Mouse (Mus musculus) neural tube, embryonic 11.5 days (tissue): ENCODE data around the gene Ezh1. TPM values are rescaled to one million over a fixed set of nuclear protein-coding genes. Genes with fewer than 3 reads are reported as not detected.
"Not testable (repeated sequence)": the region's sequence is repeated elsewhere in the genome, so short reads cannot be mapped to it uniquely, and the experiment has no call there.

Experiments
- ATAC-seq: fragments of 200-750 bp; cut with Nextera tagmentation; 2 replicates; pipeline ENCODE4 v1.8.0; 2017; ENCODE audit warnings: moderate number of reproducible peaks, mild to moderate bottlenecking, moderate TSS enrichment, moderate library complexity; ENCODE audit not compliant: insufficient read depth, low FRiP score, low TSS enrichment
- DNase-seq: peaks from one replicate; pipeline ENCODE4 v3.0.0-alpha.2; 2015; ENCODE audit warnings: low spot score
- H3K27ac ChIP-seq: fragments of 300-500 bp; sonication (generic); 2 replicates; pipeline ENCODE4 v1.5.1; 2014; ENCODE audit warnings: low read depth, mild to moderate bottlenecking, low read length
- H3K27me3 ChIP-seq: fragments of 300-500 bp; sonication (generic); 2 replicates; pipeline ENCODE4 v1.6.1; 2014; ENCODE audit warnings: mild to moderate bottlenecking, low read length, mixed read lengths; ENCODE audit not compliant: control insufficient read depth, insufficient read depth
- H3K36me3 ChIP-seq: fragments of 300-500 bp; sonication (generic); 2 replicates; pipeline ENCODE4 v1.6.1; 2014; ENCODE audit warnings: mild to moderate bottlenecking, low read length, moderate library complexity, mixed read lengths; ENCODE audit not compliant: control insufficient read depth, insufficient read depth
- H3K4me1 ChIP-seq: fragments of 300-500 bp; sonication (generic); 2 replicates; pipeline ENCODE4 v1.6.1; 2014; ENCODE audit warnings: low read length, mixed read lengths; ENCODE audit not compliant: control insufficient read depth, insufficient read depth
- H3K4me2 ChIP-seq: fragments of 300-500 bp; sonication (generic); 2 replicates; pipeline ENCODE4 v1.6.1; 2014; ENCODE audit warnings: low read depth, mild to moderate bottlenecking, moderate library complexity
- H3K4me3 ChIP-seq: fragments of 300-500 bp; sonication (generic); 2 replicates; pipeline ENCODE4 v1.5.1; 2014; ENCODE audit warnings: low read depth, low read length
- H3K9ac ChIP-seq: fragments of 300-500 bp; sonication (generic); 2 replicates; pipeline ENCODE4 v1.6.1; 2014; ENCODE audit warnings: mild to moderate bottlenecking, low read length
- H3K9me3 ChIP-seq: fragments of 300-500 bp; sonication (generic); 2 replicates; pipeline ENCODE4 v1.6.1; 2016; ENCODE audit warnings: low read length; ENCODE audit not compliant: control insufficient read depth
- WGBS: fragments of 180-500 bp; shearing (Covaris S2); extraction: QIAGEN DNeasy Blood & Tissue Kit; methylation state at CpG from one replicate; pipeline ENCODE4 v1.1.7; 2014; 5-methylcytosine and 5-hydroxymethylcytosine counted together
- polyA plus RNA-seq: library from polyadenylated mRNA; unstranded; fragments of >200 nt; fragmentation: Nextera tagmentation; extraction: Ambion mirVana; gene quantifications from 2 replicates; pipeline ENCODE4 v1.2.1, GENCODE M21; 2014

Ezh1 gene
- polyA plus RNA-seq, 1 experiment from 2014 or later = 11.2 TPM

- not testable (repeated sequence) for H3K27ac ChIP-seq, H3K9me3 ChIP-seq, ATAC-seq, H3K4me1 ChIP-seq, H3K36me3 ChIP-seq, H3K9ac ChIP-seq, DNase-seq, H3K4me2 ChIP-seq, H3K4me3 ChIP-seq
- peaks cover 38% of the 10 kb centered on the region for H3K27me3 ChIP-seq
- 71% methylated on average over 8 of the region's 10 CpGs for WGBS
Measured at GRCm38 (mm10) chr11:101160151-101160550, 66.1 kb downstream of the Ezh1 start.

- no peaks in the 10 kb centered on the region for H3K36me3 ChIP-seq
- DNase-seq = peak; percentile 75
Measured at GRCm38 (mm10) chr11:101155728-101156371, 70.4 kb downstream of the Ezh1 start, which contains the start of gene Tubg2. Gene Tubg2 (plus strand): TSS chr11:101155907.

DNA sequence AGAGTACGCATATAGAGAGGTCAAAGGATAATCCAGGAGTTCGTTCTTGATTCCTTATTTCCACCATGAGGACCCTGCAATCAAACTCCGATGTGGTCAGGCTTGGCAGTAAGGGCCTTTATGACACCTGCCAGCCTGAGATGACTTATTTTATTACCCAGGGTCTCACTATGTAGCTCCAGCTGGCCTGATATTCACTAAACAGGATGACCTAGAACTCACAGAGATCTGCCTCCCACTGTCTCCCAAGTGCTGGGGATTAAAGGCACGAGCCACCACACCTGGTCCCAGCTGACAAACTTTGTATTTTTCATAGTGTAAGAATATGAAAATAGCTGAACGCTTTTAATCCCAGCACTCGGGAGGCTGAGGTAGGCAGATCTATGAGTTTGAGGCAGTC is 71.1 kb downstream of the Ezh1 start:
- Histone ChIP-seq H3K27me3 (peaks cover 4% of the 10 kb centered on the region; the same call in 1 of the 2 replicates), H3K4me2 (peak overlapping the region; percentile 51), H3K9me3 (no peaks in the 10 kb centered on the region), H3K36me3 (no peaks in the 10 kb centered on the region), H3K27ac (no peak overlapping the region), H3K4me3 (no peak overlapping the region), H3K4me1 (no peaks in the 10 kb centered on the region), H3K9ac (no peak overlapping the region)
- WGBS = 71% methylated on average over 6 of the region's 6 CpGs
- DNase-seq = no peak
- ATAC-seq = no peak

More at GRCm38 (mm10) chr11:101155728-101156371, 70.4 kb downstream of the Ezh1 start, which contains the start of gene Tubg2:
- peak; percentile 20; the same call in 1 of the 2 replicates for ATAC-seq
- H3K4me1 ChIP-seq = no peaks in the 10 kb centered on the region
- no peaks in the 10 kb centered on the region for H3K9me3 ChIP-seq
- H3K9ac ChIP-seq = peak within 1 kb of the TSS; percentile 45
- H3K4me2 ChIP-seq = peak within 1 kb of the TSS; percentile 51
- WGBS = 2% methylated on average over 36 of the region's 36 CpGs
- no peak within 1 kb of the TSS for H3K27ac ChIP-seq
- H3K27me3 ChIP-seq = peaks cover 4% of the 10 kb centered on the region; the same call in 1 of the 2 replicates
- peak within 1 kb of the TSS; percentile 24 for H3K4me3 ChIP-seq

- no peak overlapping the region for H3K4me3 ChIP-seq
- no peak overlapping the region for H3K9ac ChIP-seq
- H3K27ac ChIP-seq = no peak overlapping the region
- H3K36me3 ChIP-seq = no peaks in the 10 kb centered on the region
- H3K4me2 ChIP-seq = no peak overlapping the region
- H3K9me3 ChIP-seq = no peaks in the 10 kb centered on the region
- ATAC-seq (no peak), DNase-seq (no peak)
- peaks cover 4% of the 10 kb centered on the region; the same call in 1 of the 2 replicates for H3K27me3 ChIP-seq
- no peaks in the 10 kb centered on the region; the same call in 1 of the 2 replicates for H3K4me1 ChIP-seq
Measured at GRCm38 (mm10) chr11:101154648-101155047, 71.6 kb downstream of the Ezh1 start.

DNA sequence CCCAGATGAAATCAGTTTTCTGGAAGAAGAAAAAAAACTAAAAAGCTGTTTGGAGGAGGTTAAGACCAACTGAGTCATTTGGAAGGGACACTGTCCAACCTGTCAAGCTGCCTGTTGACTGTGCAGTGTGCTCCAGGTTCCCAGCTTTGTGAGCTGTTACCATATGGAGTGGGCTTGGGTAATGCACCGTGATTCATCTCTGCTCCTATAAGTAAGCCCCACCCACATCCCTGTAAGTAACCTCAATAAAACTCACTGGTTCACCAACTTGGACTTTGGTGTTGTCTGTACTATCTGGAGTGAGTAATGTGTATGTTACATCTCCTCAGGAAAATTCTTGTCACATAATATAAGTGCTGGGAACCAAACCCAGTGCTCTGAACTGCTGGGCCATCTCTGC is 73.4 kb downstream of the Ezh1 start:
- H3K36me3 ChIP-seq = no peaks in the 10 kb centered on the region
- H3K27me3 ChIP-seq = peaks cover 4% of the 10 kb centered on the region; the same call in 1 of the 2 replicates
- H3K4me2 ChIP-seq = no peak overlapping the region
- no peak for ATAC-seq
- H3K4me3 ChIP-seq = no peak overlapping the region
- H3K9me3 ChIP-seq = no peaks in the 10 kb centered on the region
- 92% methylated on average over 1 of the region's 1 CpGs for WGBS
- peaks cover 3% of the 10 kb centered on the region; the same call in 1 of the 2 replicates for H3K4me1 ChIP-seq
- H3K9ac ChIP-seq = no peak overlapping the region
- DNase-seq = no peak
- no peak overlapping the region for H3K27ac ChIP-seq

GRCm38 (mm10) chr11:101151063-101151462 is 75.2 kb downstream of the Ezh1 start:
- DNase-seq (no peak), ATAC-seq (no peak)
- Histone ChIP-seq H3K4me3 (no peak overlapping the region), H3K27me3 (no peaks in the 10 kb centered on the region; the same call in 1 of the 2 replicates), H3K9ac (no peak overlapping the region), H3K4me1 (peaks cover 3% of the 10 kb centered on the region; the same call in 1 of the 2 replicates), H3K36me3 (no peaks in the 10 kb centered on the region), H3K4me2 (no peak overlapping the region), H3K27ac (no peak overlapping the region), H3K9me3 (no peaks in the 10 kb centered on the region)
- WGBS = 50% methylated on average over 2 of the region's 2 CpGs

DNA sequence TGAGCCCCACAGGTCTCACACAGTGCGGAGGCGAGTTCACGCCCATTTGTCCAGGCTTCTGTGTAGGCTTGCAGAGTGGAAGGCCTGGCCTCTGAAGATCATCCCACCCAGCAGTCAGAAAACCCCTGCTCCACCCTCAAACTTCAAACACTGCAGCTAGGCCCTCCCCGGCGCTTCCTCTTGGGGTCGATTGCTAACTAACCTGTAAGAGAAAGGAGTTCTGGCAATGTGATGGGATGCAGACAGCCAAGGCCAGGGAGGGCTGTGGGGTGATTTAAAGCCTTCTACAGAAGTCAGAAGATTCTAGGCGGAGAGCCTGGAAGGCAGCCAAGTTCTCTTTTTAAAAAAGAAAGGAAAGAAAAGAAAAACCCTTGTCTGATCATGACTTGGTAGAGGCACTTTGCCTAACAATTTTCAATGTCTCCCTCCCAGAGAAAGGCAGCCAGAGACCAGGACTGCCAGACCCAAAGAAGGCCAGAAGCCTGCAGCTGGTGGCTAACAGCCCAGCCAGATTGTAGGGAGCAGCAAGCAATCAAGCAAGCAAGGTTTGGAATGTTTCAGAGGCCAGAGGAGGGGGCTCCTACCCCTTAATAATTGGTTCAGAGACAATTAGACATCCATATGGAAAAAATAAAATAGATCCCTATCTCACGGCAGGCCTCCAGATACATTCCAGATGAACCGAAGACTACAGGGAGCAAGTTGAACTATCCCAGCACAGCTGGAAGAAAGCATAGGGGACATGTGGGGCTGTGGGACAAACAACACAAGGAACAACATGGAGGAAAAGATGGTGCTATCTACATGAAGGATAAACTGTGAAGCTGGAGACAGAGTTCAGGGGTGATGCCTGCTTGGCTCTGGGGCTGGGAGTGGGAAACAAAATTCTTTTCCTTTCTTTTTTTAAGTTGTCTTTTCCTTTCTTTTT is 76.8 kb downstream of the Ezh1 start:
- H3K36me3 ChIP-seq = no peaks in the 10 kb centered on the region
- 41% methylated on average over 9 of the region's 9 CpGs for WGBS
- H3K27me3 ChIP-seq = no peaks in the 10 kb centered on the region
- no peak overlapping the region for H3K4me2 ChIP-seq
- no peaks in the 10 kb centered on the region for H3K9me3 ChIP-seq
- H3K4me1 ChIP-seq = peaks cover 3% of the 10 kb centered on the region; the same call in 1 of the 2 replicates
- DNase-seq = no peak
- H3K4me3 ChIP-seq = no peak overlapping the region
- no peak overlapping the region for H3K9ac ChIP-seq
- ATAC-seq = no peak
- H3K27ac ChIP-seq = peak overlapping the region; percentile 23; the same call in 1 of the 2 replicates

GRCm38 (mm10) chr11:101148751-101149150 is 77.5 kb downstream of the Ezh1 start:
- no peak for ATAC-seq

More at GRCm38 (mm10) chr11:101148751-101149150, 77.5 kb downstream of the Ezh1 start:
- no peak overlapping the region for H3K4me2 ChIP-seq
- WGBS = 67% methylated on average over 10 of the region's 10 CpGs
- H3K9me3 ChIP-seq = no peaks in the 10 kb centered on the region
- no peaks in the 10 kb centered on the region for H3K36me3 ChIP-seq
- H3K4me1 ChIP-seq = peaks cover 5% of the 10 kb centered on the region; the same call in 1 of the 2 replicates
- H3K4me3 ChIP-seq = no peak overlapping the region
- DNase-seq = no peak
- no peaks in the 10 kb centered on the region for H3K27me3 ChIP-seq
- no peak overlapping the region for H3K9ac ChIP-seq
- H3K27ac ChIP-seq = no peak overlapping the region
